ENCODE assay signal across 8 mouse cellular contexts in genomic region chr10:107389505-107389904, GRCm38 (mm10).
A peak's percentile ranks its signal among the peaks of the same experiment; 100 is the strongest.
DNase-seq lines count a peak whose midpoint lies in the region; ATAC-seq and TF ChIP-seq lines count a peak whose summit lies in the region.

No protein-coding gene starts in this region.

- H3K27ac ChIP-seq in embryonic facial prominence, embryonic 12.5 days, result no peak overlapping the region
- no peak overlapping the region for H3K27ac ChIP-seq in hindbrain, embryonic 10.5 days
- 0 out of 2 replicates have a peak overlapping the region, but pooled peaks have one; percentile 14 for H3K27ac ChIP-seq in layer of hippocampus, adult 2 months
- H3K27ac ChIP-seq in stomach, embryonic 14.5 days (ENCODE audit: low read length), result no peak overlapping the region

- ATAC-seq in embryonic facial prominence, embryonic 12.5 days (ENCODE audit: insufficient number of reproducible peaks, insufficient read depth, low FRiP score, low TSS enrichment), result 0 out of 2 replicates have a peak, but pooled peaks have one; percentile 56
- ATAC-seq in stomach, embryonic 14.5 days (ENCODE audit: insufficient number of reproducible peaks, insufficient read depth, low FRiP score, low read depth), result 0 out of 2 replicates have a peak, but pooled peaks have one; percentile 18

- WGBS in embryonic facial prominence, embryonic 12.5 days, result 46% methylated on average over 4 of the region's 4 CpGs
- 60% methylated on average over 4 of the region's 4 CpGs for WGBS in hindbrain, embryonic 10.5 days
- WGBS in stomach, embryonic 14.5 days, result 50% methylated on average over 4 of the region's 4 CpGs

- H3K4me1 ChIP-seq in embryonic facial prominence, embryonic 12.5 days, result no peaks in the 10 kb centered on the region
- H3K4me1 ChIP-seq in hindbrain, embryonic 10.5 days (replicated peaks), result no peaks in the 10 kb centered on the region
- no peaks in the 10 kb centered on the region for H3K4me1 ChIP-seq in stomach, embryonic 14.5 days (ENCODE audit: control insufficient read depth, insufficient read depth, low read length)

- no peak overlapping the region for H3K9ac ChIP-seq in embryonic facial prominence, embryonic 12.5 days
- H3K9ac ChIP-seq in stomach, embryonic 14.5 days (replicated peaks; ENCODE audit: low read depth, low read length), result no peak overlapping the region

- H3K4me3 ChIP-seq in embryonic facial prominence, embryonic 12.5 days, result no peak overlapping the region
- H3K4me3 ChIP-seq in hindbrain, embryonic 10.5 days, result no peak overlapping the region
- no peak overlapping the region for H3K4me3 ChIP-seq in layer of hippocampus, adult 2 months
- no peak overlapping the region for H3K4me3 ChIP-seq in stomach, embryonic 14.5 days (ENCODE audit: low read depth, low read length)

- H3K27me3 ChIP-seq in embryonic facial prominence, embryonic 12.5 days, result no peaks in the 10 kb centered on the region
- H3K27me3 ChIP-seq in hindbrain, embryonic 10.5 days (ENCODE audit: insufficient read depth, poor library complexity, severe bottlenecking), result no peaks in the 10 kb centered on the region
- no peaks in the 10 kb centered on the region for H3K27me3 ChIP-seq in stomach, embryonic 14.5 days (ENCODE audit: control insufficient read depth, insufficient read depth, low read length)

- no peak overlapping the region for H3K4me2 ChIP-seq in embryonic facial prominence, embryonic 12.5 days (replicated peaks)
- no peak overlapping the region for H3K4me2 ChIP-seq in stomach, embryonic 14.5 days (replicated peaks; ENCODE audit: low read depth, low read length)

- peak; percentile 39 for DNase-seq in A20 (ENCODE audit: low read depth, low spot score)
- peak; percentile 32 to 33 for DNase-seq in adrenal gland, adult 18-20 months (ENCODE audit: low spot score in 2 of 2)
- peak; percentile 33 for DNase-seq in hindbrain, embryonic 10.5 days (ENCODE audit: low spot score)
- DNase-seq in layer of hippocampus, adult 2 months (ENCODE audit: low spot score in 2 of 2), result peak; percentile 49 to 69
- DNase-seq in lung, postnatal 14 days, result peak; percentile 46
- no peak for DNase-seq in thymus, adult 18-20 months

- TF ChIP-seq CTCF in layer of hippocampus, adult 2 months (conservative IDR thresholded peaks at IDR 0.05), result peak; percentile 81

- H3K36me3 ChIP-seq in embryonic facial prominence, embryonic 12.5 days, result no peaks in the 10 kb centered on the region
- H3K36me3 ChIP-seq in hindbrain, embryonic 10.5 days, result no peaks in the 10 kb centered on the region
- no peaks in the 10 kb centered on the region for H3K36me3 ChIP-seq in stomach, embryonic 14.5 days (ENCODE audit: control insufficient read depth, insufficient read depth, low read length)

- H3K9me3 ChIP-seq in embryonic facial prominence, embryonic 12.5 days, result no peaks in the 10 kb centered on the region
- H3K9me3 ChIP-seq in hindbrain, embryonic 10.5 days, result no peaks in the 10 kb centered on the region
- no peaks in the 10 kb centered on the region for H3K9me3 ChIP-seq in stomach, embryonic 14.5 days (ENCODE audit: control insufficient read depth, low read depth, low read length)

Comparison
In these comparisons a context has a peak if more than half of its experiments do, and no peak if none do; other contexts are left out.
1. DNase-seq: peak in A20 (single experiment), adrenal gland, adult 18-20 months (2 of 2), hindbrain, embryonic 10.5 days (single experiment), layer of hippocampus, adult 2 months (2 of 2) and lung, postnatal 14 days (single experiment); none in thymus, adult 18-20 months (0 of 2).